Mouse (Mus musculus): Measurements from ENCODE around the gene Ccdc63. TPM values are rescaled to one million over a fixed set of nuclear protein-coding genes. Genes with fewer than 3 reads are reported as not detected.

Gene Ccdc63
- polyA plus RNA-seq, 1 experiment = not detected

- peaks cover 2% of the 10 kb centered on the region; the same call in 1 of the 2 replicates for H3K27me3 ChIP-seq (ENCODE audit: control insufficient read depth)
- TF ChIP-seq GATA1 (IDR thresholded peaks at IDR 0.05; ENCODE audit: low read length) (no peak), TAL1 (IDR thresholded peaks at IDR 0.05; ENCODE audit: low read length) (no peak)
- H3K4me3 ChIP-seq (replicated peaks) = no peak overlapping the region
- H3K4me1 ChIP-seq (ENCODE audit: control insufficient read depth) = no peaks in the 10 kb centered on the region
- H3K36me3 ChIP-seq (ENCODE audit: control insufficient read depth) = no peaks in the 10 kb centered on the region
- H3K9me3 ChIP-seq (ENCODE audit: control insufficient read depth, low read length) = peaks cover 3% of the 10 kb centered on the region
These were observed 26.4 kb downstream of the Ccdc63 start for GRCm38 (mm10) chr5:122114176-122114575.

- Histone ChIP-seq H3K36me3 (ENCODE audit: control insufficient read depth) (no peaks in the 10 kb centered on the region), H3K9me3 (ENCODE audit: control insufficient read depth, low read length) (peaks cover 3% of the 10 kb centered on the region), H3K4me1 (ENCODE audit: control insufficient read depth) (no peaks in the 10 kb centered on the region), H3K4me3 (replicated peaks) (no peak overlapping the region), H3K27me3 (ENCODE audit: control insufficient read depth) (peaks cover 2% of the 10 kb centered on the region; the same call in 1 of the 2 replicates)
- TF ChIP-seq TAL1 (IDR thresholded peaks at IDR 0.05; ENCODE audit: low read length) (no peak), GATA1 (IDR thresholded peaks at IDR 0.05; ENCODE audit: low read length) (no peak)
These were observed 27.2 kb downstream of the Ccdc63 start for GRCm38 (mm10) chr5:122113450-122113849.

DNA sequence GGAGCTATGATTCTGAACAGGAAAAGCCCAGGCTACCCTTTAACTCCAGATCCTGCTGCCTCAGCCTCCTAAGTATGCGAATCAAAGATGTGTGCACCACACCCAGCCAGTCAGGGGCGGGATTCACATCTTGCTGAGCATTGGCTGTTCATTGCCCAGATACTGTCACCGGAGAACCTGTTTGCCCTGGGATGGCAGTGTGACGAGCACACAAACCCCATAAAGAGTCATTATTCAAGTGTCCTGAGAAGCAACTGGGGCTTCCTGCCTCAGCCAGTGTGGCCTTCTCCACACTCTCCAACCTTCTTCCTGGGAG, 28.7 kb downstream of the Ccdc63 start:
- Histone ChIP-seq H3K4me1 (ENCODE audit: control insufficient read depth) (no peaks in the 10 kb centered on the region), H3K36me3 (ENCODE audit: control insufficient read depth) (no peaks in the 10 kb centered on the region), H3K4me3 (replicated peaks) (no peak overlapping the region), H3K9me3 (ENCODE audit: control insufficient read depth, low read length) (peaks cover 3% of the 10 kb centered on the region), H3K27me3 (ENCODE audit: control insufficient read depth) (peaks cover 2% of the 10 kb centered on the region; the same call in 1 of the 2 replicates)
- no peak for TF ChIP-seq TAL1 (IDR thresholded peaks at IDR 0.05; ENCODE audit: low read length)
- TF ChIP-seq GATA1 (IDR thresholded peaks at IDR 0.05; ENCODE audit: low read length) = no peak

DNA sequence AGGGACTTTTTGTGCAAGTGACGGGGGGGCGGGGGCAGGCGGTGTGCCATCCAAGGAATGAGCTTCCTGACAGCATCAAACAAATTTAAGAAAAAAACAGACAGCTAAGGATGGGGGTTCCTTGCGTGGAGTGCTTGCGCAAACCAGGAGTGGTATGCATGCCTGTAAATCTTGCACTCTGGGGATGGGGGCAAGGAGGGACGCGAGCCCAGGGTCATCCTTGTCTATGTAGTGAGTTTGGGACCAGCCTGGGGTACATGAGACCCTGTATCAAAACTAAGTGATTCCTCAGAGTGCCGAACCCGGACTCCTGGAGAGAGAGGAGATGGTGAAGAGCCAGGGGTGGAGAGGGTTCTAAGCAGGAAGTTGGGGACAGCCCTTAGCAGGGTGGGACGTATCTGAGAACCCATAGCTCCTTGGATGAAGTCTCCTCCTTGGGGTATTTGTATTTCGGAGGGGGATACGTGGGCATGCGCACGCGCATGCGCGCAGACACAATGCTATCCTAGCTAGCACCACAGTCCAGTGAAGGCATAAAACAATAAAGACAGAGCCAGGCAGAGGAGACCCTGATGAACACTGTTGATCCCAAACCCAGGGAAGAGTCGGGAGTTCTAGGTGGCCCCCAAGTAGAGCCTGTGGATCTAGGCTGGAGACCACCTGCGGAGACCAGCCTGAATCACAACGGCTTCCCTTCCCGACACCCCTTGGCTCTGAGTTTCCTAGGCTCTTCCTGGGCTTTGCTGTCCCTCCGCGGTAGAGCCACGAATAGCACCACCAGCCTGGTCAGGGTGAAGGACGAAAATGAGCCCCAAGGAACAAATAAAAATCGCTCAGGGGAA, 29.3 kb downstream of the Ccdc63 start:
- peaks cover 2% of the 10 kb centered on the region; the same call in 1 of the 2 replicates for H3K27me3 ChIP-seq (ENCODE audit: control insufficient read depth)
- peaks cover 3% of the 10 kb centered on the region for H3K9me3 ChIP-seq (ENCODE audit: control insufficient read depth, low read length)
- H3K4me3 ChIP-seq (replicated peaks) = no peak overlapping the region
- no peaks in the 10 kb centered on the region for H3K4me1 ChIP-seq (ENCODE audit: control insufficient read depth)
- TF ChIP-seq GATA1 (IDR thresholded peaks at IDR 0.05; ENCODE audit: low read length) (no peak), TAL1 (IDR thresholded peaks at IDR 0.05; ENCODE audit: low read length) (no peak)
- no peaks in the 10 kb centered on the region for H3K36me3 ChIP-seq (ENCODE audit: control insufficient read depth)

GRCm38 (mm10) chr5:122110625-122111024, 30.0 kb downstream of the Ccdc63 start:
- Histone ChIP-seq H3K27me3 (ENCODE audit: control insufficient read depth) (peaks cover 2% of the 10 kb centered on the region; the same call in 1 of the 2 replicates), H3K4me1 (ENCODE audit: control insufficient read depth) (no peaks in the 10 kb centered on the region), H3K36me3 (ENCODE audit: control insufficient read depth) (no peaks in the 10 kb centered on the region), H3K4me3 (replicated peaks) (no peak overlapping the region), H3K9me3 (ENCODE audit: control insufficient read depth, low read length) (no peaks in the 10 kb centered on the region)
- no peak for TF ChIP-seq TAL1 (IDR thresholded peaks at IDR 0.05; ENCODE audit: low read length)
- no peak for TF ChIP-seq GATA1 (IDR thresholded peaks at IDR 0.05; ENCODE audit: low read length)

DNA sequence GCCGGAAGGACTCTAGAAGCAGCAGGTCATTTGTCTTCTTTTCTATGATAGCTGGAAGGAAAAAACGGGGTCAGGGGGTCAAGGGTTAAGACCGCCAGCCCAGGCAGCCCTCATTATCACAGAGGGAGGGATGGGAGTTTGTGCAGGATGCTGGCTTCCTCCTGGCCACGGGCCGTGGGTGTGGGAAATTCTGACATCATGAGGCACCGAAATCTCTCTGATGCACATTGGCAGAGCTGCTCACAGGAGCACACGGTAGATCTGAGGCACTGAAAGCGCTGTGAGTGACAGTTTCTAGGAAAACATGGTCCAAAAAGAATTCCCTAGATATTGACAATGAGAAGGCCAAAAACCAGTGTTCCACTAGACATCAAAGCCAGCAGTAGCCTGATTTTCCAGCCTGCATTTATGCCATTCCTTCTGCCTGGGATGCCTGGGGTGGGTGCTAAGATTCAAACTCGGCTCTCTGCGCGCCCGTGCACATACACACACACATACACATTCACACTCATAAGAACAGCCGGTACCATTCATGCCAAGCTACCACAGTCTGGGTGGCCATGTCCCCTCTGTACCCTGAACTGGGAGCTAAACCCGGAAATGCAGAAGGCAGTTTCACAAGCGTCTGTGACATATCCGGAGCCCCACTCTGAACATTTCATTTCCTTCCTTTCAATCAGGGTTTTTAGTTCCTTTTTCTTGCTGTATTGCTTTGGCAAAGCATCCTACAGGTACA, 31.1 kb downstream of the Ccdc63 start:
- H3K27me3 ChIP-seq (ENCODE audit: control insufficient read depth) = peaks cover 2% of the 10 kb centered on the region; the same call in 1 of the 2 replicates
- H3K36me3 ChIP-seq (ENCODE audit: control insufficient read depth) = no peaks in the 10 kb centered on the region
- TF ChIP-seq TAL1 (IDR thresholded peaks at IDR 0.05; ENCODE audit: low read length) (no peak), GATA1 (IDR thresholded peaks at IDR 0.05; ENCODE audit: low read length) (no peak)
- H3K9me3 ChIP-seq (ENCODE audit: control insufficient read depth, low read length) = no peaks in the 10 kb centered on the region
- H3K4me1 ChIP-seq (ENCODE audit: control insufficient read depth) = no peaks in the 10 kb centered on the region
- no peak overlapping the region for H3K4me3 ChIP-seq (replicated peaks)

- TF ChIP-seq GATA1 (IDR thresholded peaks at IDR 0.05; ENCODE audit: low read length) = no peak
- no peak for TF ChIP-seq TAL1 (IDR thresholded peaks at IDR 0.05; ENCODE audit: low read length)
- Histone ChIP-seq H3K4me3 (replicated peaks) (no peak overlapping the region), H3K9me3 (ENCODE audit: control insufficient read depth, low read length) (no peaks in the 10 kb centered on the region), H3K27me3 (ENCODE audit: control insufficient read depth) (peaks cover 10% of the 10 kb centered on the region), H3K4me1 (ENCODE audit: control insufficient read depth) (no peaks in the 10 kb centered on the region), H3K36me3 (ENCODE audit: control insufficient read depth) (no peaks in the 10 kb centered on the region)
These were observed 32.5 kb downstream of the Ccdc63 start for GRCm38 (mm10) chr5:122108104-122108503.

- Histone ChIP-seq H3K36me3 (ENCODE audit: control insufficient read depth) (no peaks in the 10 kb centered on the region), H3K4me1 (ENCODE audit: control insufficient read depth) (no peaks in the 10 kb centered on the region), H3K9me3 (ENCODE audit: control insufficient read depth, low read length) (no peaks in the 10 kb centered on the region), H3K27me3 (ENCODE audit: control insufficient read depth) (peaks cover 28% of the 10 kb centered on the region), H3K4me3 (replicated peaks) (no peak overlapping the region)
- TF ChIP-seq GATA1 (IDR thresholded peaks at IDR 0.05; ENCODE audit: low read length) (no peak), TAL1 (IDR thresholded peaks at IDR 0.05; ENCODE audit: low read length) (no peak)
These were observed 34.4 kb downstream of the Ccdc63 start for GRCm38 (mm10) chr5:122106212-122106611.

- no peak overlapping the region for H3K4me3 ChIP-seq (replicated peaks)
- no peaks in the 10 kb centered on the region for H3K36me3 ChIP-seq (ENCODE audit: control insufficient read depth)
- peaks cover 37% of the 10 kb centered on the region for H3K27me3 ChIP-seq (ENCODE audit: control insufficient read depth)
- no peaks in the 10 kb centered on the region for H3K9me3 ChIP-seq (ENCODE audit: control insufficient read depth, low read length)
- H3K4me1 ChIP-seq (ENCODE audit: control insufficient read depth) = no peaks in the 10 kb centered on the region
- TF ChIP-seq TAL1 (IDR thresholded peaks at IDR 0.05; ENCODE audit: low read length) (no peak), GATA1 (IDR thresholded peaks at IDR 0.05; ENCODE audit: low read length) (no peak)
These were observed 35.6 kb downstream of the Ccdc63 start for GRCm38 (mm10) chr5:122104981-122105380.
